Mouse (Mus musculus) thymus, adult 2 months (tissue): Measurements from ENCODE around the gene Cflar.

Experiments
- CTCF ChIP-seq: fragments of 200-500 bp; IDR thresholded peaks from 2 replicates; pipeline ENCODE4 v1.5.1; 2012; ENCODE audit warnings: mild to moderate bottlenecking, control low read depth, low read length, moderate library complexity, borderline replicate concordance; ENCODE audit not compliant: control insufficient read depth, poor library complexity, insufficient read depth; ENCODE audit errors: extremely low read depth
- POLR2A ChIP-seq: fragments of 200-500 bp; IDR thresholded peaks from 2 replicates; pipeline ENCODE4 v1.6.1; 2012; ENCODE audit warnings: mild to moderate bottlenecking, low read length, control low read depth, moderate library complexity; ENCODE audit not compliant: control insufficient read depth, poor library complexity, insufficient read depth; ENCODE audit errors: extremely low read depth

DNA sequence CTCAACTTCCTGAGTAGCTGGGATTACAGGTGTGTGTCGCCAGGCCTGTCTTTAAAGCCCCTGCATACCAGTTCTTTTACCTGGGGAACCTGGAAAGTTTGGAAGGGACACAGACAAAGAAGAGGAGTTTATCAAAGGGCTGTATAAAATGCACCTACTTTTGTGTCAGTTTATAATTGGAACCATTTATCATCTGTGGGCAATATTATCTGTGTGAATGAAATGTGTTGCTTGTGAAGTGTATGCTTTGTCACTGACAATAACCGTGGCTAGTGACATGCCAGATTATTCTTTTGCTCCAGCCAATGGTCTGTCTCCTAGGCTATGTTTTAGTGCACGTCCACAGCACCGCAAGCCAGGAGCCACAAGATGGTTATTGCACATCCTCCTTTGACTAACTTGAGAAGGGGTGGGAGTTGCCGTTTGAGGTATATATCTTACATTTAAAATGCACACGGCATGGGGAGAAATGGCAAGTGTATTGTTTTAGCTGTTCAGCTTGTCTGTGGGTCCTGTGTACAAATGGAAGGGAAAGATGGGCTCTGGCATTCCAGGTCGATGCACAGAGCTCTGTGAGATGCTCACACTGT lies 8.1 kb downstream of the Cflar start:
- TF ChIP-seq CTCF (no peak), POLR2A (no peak)
